Mouse (Mus musculus): ENCODE data around the gene Kifap3. TPM values are rescaled to one million over a fixed set of nuclear protein-coding genes. Genes with fewer than 3 reads are reported as not detected.

Kifap3 gene
- polyA plus RNA-seq (2017; shearing (Covaris generic)): 1 to 10 TPM; 2.9 to 5.6 TPM

GRCm38 (mm10) chr1:163779336-163780115 lies at the start of gene Kifap3:
Gene Kifap3 (plus strand): TSS chr1:163779583.

GRCm38 (mm10) chr1:163928846-163929245 lies 149.5 kb downstream of the Kifap3 start, which contains the start of gene Scyl3:
Gene Scyl3 (plus strand): TSS chr1:163929100.

Other genes starting within 250 kb of the Kifap3 start
- gene Mettl11b, start 54.4 kb upstream of the Kifap3 start, polyA plus RNA-seq (2017; shearing (Covaris generic)): under 1 TPM in 1 of 2 experiments, not detected in 1; 0.16 TPM
- gene Scyl3, start 149.5 kb downstream of the Kifap3 start, polyA plus RNA-seq (2017; shearing (Covaris generic)): 10 to 100 TPM; 35.4 to 45.9 TPM
- 1 to 10 TPM; 2.0 to 4.4 TPM for gene BC055324, start 215.2 kb downstream of the Kifap3 start, polyA plus RNA-seq (2017; shearing (Covaris generic))
- gene Mettl18, start 215.3 kb downstream of the Kifap3 start, polyA plus RNA-seq (2017; shearing (Covaris generic)): 10 to 100 TPM; 23.0 to 34.0 TPM